Mouse (Mus musculus) macrophage (primary cell): ENCODE measurements around the gene 1700028K03Rik. TPM values are rescaled to one million over a fixed set of nuclear protein-coding genes. Genes with fewer than 3 reads are reported as not detected.

Experiments used
- H3K27ac ChIP-seq: fragments of 350-480 bp; formaldehyde crosslinking; 2 replicates; pipeline ENCODE4 v1.9.0; 2021
- H3K36me3 ChIP-seq: fragments of 350-480 bp; formaldehyde crosslinking; 2 replicates; pipeline ENCODE4 v1.9.0; 2021; ENCODE audit errors: inconsistent target
- H3K4me3 ChIP-seq: fragments of 350-480 bp; formaldehyde crosslinking; 2 replicates; pipeline ENCODE4 v1.9.0; 2021; ENCODE audit errors: inconsistent target
- H3K79me2 ChIP-seq: fragments of 350-480 bp; formaldehyde crosslinking; 2 replicates; pipeline ENCODE4 v1.9.0; 2021; ENCODE audit errors: inconsistent target
- WGBS: methylation state at CpG from one replicate; pipeline ENCODE4 v1.1.7; 2026; ENCODE audit warnings: inconsistent platforms; ENCODE audit not compliant: missing documents; 5-methylcytosine and 5-hydroxymethylcytosine counted together
- polyA plus RNA-seq: library from polyadenylated mRNA; stranded (reverse); fragments of 250-400 nt; gene quantifications from 3 replicates; pipeline ENCODE4 v1.2.4, GENCODE M21; 2018; ENCODE audit warnings: inconsistent platforms

The 1700028K03Rik gene
- polyA plus RNA-seq, 1 experiment from 2014 or later: not detected

DNA sequence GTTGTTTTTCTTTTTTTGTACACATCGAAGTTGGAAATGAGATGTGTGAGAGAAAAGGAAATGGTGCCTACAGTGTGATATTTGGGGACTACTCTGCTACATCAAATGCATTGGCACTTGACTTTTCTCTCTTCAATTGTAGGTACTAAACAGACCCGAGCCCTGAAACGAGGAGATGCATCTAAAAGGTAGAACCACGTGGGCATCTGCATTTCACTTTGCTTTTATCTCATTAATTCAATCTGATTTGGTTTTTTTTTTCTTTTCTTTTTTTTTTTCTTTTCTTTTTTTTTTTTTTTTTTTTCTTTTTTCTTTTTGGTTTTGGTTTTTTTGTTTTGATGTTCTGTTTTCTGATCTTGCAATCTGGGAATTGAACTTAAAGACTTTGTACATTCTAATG, 63.9 kb downstream of the 1700028K03Rik start:
- WGBS: 23% methylated on average over 4 of the region's 4 CpGs
- Histone ChIP-seq H3K79me2 (no peaks in the 10 kb centered on the region), H3K27ac (no peak overlapping the region), H3K36me3 (peaks cover 21% of the 10 kb centered on the region), H3K4me3 (peak overlapping the region; percentile 66)

Other genes starting within 250 kb of the 1700028K03Rik start
- 0.35 to 0.73 TPM (median 0.54 TPM) in 3 replicates for gene Tgfbr3, start 245.1 kb upstream of the 1700028K03Rik start, polyA plus RNA-seq
- gene Brdt, start 203.6 kb upstream of the 1700028K03Rik start, polyA plus RNA-seq: 0.49 to 0.53 TPM (median 0.52 TPM) in 3 replicates
- not detected in 3 replicates for gene Ephx4, start 132.0 kb upstream of the 1700028K03Rik start, polyA plus RNA-seq
- gene Lpcat2b, start 103.2 kb upstream of the 1700028K03Rik start, polyA plus RNA-seq: not detected in 3 replicates
- gene Btbd8, start 96.7 kb upstream of the 1700028K03Rik start, polyA plus RNA-seq: 1.3 to 2.9 TPM (median 2.7 TPM) in 3 replicates
- 0.06 TPM in 1 of 3 replicates, not detected in the others for gene Gm42669, start 27.1 kb upstream of the 1700028K03Rik start, polyA plus RNA-seq
- 13.0 to 15.4 TPM (median 15.3 TPM) in 3 replicates for gene Rpap2, start 62.7 kb downstream of the 1700028K03Rik start, polyA plus RNA-seq
- gene Glmn, start 63.2 kb downstream of the 1700028K03Rik start, polyA plus RNA-seq: 7.9 to 11.8 TPM (median 9.1 TPM) in 3 replicates
- gene Gfi1, start 191.3 kb downstream of the 1700028K03Rik start, polyA plus RNA-seq: 0.11 to 0.19 TPM (median 0.15 TPM) in 3 replicates